Mouse (Mus musculus): Measurements from ENCODE around the gene Erp44.

Gene Erp44

DNA sequence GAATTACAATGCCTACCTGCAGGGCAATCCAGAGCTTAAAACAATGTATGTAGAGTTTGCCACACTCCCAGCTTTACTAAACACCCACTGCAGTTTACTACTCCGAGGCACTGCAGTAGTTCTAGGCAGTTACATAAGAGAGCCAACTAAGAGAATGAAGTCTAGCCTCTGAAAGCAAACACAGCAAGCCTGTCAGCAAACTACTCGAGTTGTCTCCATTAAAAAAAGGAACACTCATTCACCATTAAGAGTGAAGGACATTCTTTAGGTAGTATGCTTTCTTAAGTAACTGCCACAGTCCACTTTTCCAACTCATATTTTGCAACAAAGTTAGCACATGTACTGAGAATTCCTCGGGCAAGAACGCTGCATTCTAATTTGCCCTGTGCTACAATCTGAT lies 40.3 kb downstream of the Erp44 start:
- no peak for DNase-seq (ENCODE audit: low spot score in 2 of 2)

DNA sequence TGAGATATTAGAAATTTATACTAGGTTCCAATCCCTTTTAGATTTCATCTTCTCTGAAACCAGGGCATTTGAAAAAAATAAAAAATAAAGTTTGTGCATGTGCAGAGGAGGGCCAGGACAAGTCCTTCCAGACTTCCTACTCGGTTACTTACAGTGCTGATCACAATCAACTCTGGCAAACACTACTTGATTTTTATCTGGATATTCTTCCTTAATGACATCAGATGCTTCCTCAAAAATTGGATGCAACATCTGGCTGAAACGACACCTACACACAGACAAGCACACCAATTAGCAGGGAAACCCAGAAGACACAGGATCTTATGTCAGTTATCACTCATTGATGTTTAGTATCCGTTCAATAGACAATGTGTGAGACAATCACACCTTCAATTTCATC lies 42.6 kb downstream of the Erp44 start:
- no peak for DNase-seq (ENCODE audit: low spot score in 2 of 2)

DNA sequence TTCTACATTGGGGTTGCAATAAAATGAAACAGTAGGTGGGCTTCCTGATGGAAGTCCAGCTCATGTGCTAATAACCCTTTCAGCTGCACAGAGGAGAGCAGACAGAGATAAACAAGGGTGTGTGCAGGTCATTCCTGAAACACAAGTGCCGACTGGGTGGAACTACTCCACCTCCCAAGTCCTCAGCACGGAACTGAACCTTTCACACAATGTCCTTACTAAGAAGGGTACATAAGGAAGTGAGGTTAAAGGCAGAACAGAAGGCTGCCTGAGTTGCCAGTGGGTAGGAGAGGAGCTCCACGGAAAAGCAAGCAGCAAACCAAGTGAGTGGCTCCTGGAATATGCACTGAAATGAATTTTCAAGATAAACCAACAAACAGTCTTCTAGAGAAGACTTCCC lies 52.6 kb downstream of the Erp44 start:
- DNase-seq (ENCODE audit: low spot score in 2 of 2) = no peak

DNA sequence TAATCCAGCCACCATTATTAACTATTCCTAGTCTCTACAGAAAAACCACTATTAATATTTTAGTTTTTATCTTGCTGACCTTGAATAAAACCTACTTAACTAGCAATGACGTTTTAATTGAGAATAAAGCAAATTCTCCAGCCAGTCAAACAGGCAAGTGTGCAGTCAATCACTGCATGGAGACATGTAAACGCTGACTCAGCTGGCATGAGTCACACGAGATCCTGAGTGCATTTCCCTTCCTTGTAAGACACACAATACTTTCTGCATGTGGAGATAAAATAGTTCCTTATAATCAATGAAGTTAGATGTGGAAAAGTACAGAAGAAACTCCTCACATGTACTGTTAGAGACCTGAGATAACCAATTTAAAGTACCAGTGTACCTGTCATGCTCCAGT lies 53.8 kb downstream of the Erp44 start:
- no peak for DNase-seq (ENCODE audit: low spot score in 2 of 2)

DNA sequence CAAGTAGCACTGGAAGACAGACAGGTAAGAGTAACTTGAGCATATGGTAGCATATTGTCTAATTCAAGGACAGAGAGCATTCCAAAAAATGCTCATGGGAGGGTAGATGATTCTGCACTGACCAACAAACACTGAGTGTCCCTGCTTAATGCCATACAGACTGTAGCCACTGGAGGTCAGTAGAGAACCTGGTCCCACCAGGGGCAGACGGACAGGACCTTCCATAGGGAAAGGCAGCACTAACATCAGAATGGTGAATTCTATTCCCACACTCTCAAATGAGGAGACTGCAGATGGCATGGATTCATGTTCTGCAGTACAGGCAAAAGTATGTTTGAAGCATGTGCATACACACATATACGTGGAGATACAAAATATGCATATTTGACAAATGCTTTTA lies 54.2 kb downstream of the Erp44 start:
- peak; percentile 24 to 40 for DNase-seq (ENCODE audit: low spot score in 2 of 2)

DNA sequence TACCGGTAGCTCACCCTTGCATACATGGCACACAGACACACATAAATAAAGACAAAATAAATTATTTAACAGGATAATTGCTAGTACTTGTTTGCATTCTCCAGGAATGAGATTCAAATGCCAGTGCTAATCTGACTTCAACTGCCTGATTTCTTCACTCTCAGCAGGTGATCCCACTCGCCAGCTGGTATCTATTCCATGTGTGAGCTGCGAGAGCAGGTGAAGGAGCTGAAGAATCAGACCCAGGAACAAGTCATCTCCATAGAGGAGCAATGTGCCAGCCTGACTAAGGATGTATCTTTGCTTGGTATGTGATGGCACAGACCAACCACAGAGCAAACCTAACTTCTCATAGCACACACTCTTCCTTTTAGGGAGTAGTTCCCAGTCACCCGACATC lies 75.8 kb downstream of the Erp44 start:
- DNase-seq (ENCODE audit: low spot score in 2 of 2) = no peak

GRCm38 (mm10) chr4:48198447-48198846 lies 80.9 kb downstream of the Erp44 start:
- no peak for DNase-seq (ENCODE audit: low spot score in 2 of 2)

- no peak for DNase-seq (ENCODE audit: low spot score in 2 of 2)
Observed at GRCm38 (mm10) chr4:48197925-48198324, 81.4 kb downstream of the Erp44 start.

GRCm38 (mm10) chr4:48182115-48182806 lies 97.1 kb downstream of the Erp44 start:
- peak in 1 of 2 experiments; percentile 10 for DNase-seq (ENCODE audit: low spot score in 2 of 2)

DNA sequence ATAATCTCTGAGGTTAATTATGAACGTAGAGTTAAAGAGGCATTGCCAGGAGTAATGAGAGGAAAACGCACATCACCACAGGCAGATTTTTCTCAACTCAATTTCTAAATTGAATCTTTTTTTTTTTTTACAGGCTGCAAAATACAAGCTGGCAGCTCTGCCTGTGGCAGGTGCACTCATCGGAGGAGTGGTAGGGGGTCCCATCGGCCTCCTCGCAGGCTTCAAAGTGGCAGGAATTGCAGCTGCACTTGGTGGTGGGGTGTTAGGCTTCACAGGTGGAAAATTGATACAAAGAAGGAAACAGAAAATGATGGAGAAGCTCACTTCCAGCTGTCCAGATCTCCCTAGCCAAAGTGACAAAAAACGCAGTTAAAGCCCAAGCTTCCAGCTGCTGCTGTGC lies 98.0 kb downstream of the Erp44 start:
- no peak for DNase-seq (ENCODE audit: low spot score in 2 of 2)

DNA sequence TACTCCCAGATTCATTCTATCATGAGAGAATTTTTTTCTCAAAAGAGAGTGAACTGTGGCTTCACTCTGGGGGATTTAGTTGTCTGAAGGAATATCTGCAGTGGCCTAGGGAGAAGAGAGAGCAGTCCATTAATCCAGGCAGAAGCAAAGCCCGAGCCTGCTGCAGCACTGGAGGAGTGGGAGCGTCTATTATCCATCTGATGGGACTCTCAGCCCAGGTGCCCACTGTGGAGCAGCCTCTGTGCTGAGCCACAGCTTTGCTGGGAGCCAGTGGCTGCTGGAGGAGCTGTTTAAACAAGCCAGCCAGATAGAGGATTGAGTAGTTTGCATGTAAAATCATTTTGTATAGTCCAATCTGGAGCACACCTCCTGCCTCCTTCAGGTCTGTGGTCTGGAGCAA lies 98.4 kb downstream of the Erp44 start:
- no peak for DNase-seq (ENCODE audit: low spot score in 2 of 2)

DNA sequence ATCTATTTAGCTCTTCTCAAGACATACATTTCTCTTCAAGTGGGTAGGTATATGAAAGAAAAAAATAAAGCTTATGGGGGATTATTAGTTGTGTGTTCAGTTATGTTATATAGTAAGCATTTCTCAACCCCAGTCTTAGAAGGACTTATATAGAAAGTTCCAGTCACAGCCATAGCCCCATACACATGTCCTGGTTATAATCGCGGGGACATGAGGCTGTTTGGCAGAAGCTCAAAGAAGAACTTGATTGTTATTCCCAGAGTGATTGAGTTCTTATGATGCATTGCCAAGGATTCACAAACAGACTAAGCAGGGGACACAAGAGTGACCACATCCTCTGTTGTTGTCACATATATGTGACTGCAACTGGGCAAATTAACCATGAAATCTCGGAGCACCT lies 103.7 kb downstream of the Erp44 start:
- DNase-seq (ENCODE audit: low spot score in 2 of 2) = no peak

- DNase-seq (ENCODE audit: low spot score in 2 of 2) = no peak
Observed at GRCm38 (mm10) chr4:48163851-48164250, 115.5 kb downstream of the Erp44 start.

DNA sequence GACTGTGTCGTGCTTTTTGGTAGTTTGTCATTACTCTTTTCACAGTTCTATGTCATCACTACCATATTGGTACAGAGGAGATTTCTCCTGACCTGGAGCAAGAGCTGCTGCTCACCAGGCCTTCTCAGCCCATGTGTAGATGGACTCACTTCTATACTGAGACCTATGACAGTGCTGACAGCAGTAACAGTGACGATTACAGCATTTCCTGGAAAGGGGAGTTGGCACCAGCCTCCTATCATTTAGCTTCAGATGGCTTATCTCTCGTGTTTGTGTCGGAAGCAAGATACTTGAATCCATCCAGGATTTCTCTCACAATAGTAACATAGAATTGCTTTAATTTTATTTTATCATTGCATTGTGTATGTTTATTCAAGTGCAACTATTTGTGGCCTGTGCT lies 119.0 kb downstream of the Erp44 start:
- DNase-seq (ENCODE audit: low spot score in 2 of 2) = no peak

GRCm38 (mm10) chr4:48155864-48156263 lies 123.5 kb downstream of the Erp44 start:
- peak; percentile 6 to 34 for DNase-seq (ENCODE audit: low spot score in 2 of 2)

DNA sequence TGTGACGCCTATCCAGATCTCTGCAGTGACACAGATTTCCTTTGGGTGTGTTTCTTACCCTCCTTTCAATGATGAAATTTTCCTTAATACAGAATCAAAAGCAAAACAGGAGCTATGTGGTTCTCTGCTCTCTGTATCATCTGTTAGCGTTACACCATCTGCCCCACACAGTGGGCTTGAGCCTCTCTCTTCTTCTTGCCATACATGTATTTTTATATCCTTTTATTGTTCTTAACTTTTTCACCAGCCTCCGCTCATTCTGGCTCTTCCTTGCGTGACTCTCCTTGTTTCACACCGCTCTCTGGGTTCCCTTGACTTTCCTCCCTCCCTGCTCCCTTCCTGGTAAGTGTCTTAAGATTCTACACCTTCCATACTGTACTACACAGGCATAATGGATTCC lies 126.1 kb downstream of the Erp44 start:
- no peak for DNase-seq (ENCODE audit: low spot score in 2 of 2)

DNA sequence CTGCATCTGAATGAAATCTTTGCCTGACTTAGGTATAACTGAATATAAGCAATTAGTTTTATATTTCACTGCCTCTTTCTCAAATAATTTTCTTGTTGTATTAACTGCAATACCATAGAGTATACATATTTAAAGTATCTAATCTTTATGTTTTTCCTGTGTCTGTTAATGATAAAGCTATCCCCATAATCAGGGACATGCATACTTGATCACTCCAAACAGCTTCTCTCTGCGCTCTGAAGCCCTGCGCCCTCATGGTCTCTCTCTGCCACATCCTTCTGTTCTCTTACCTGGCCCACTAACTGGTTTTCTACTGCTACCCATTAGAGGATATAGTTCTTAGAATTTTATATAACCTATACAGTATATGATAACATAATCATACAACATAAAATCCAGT lies 129.9 kb downstream of the Erp44 start:
- no peak for DNase-seq (ENCODE audit: low spot score in 2 of 2)
